Mouse (Mus musculus): ENCODE results near the gene Pin1. TPM values are rescaled to one million over a fixed set of nuclear protein-coding genes. Genes with fewer than 3 reads are reported as not detected.

Gene Pin1
- total and polyA plus RNA-seq, 2 experiments, result 7.4 to 9.0 TPM

GRCm38 (mm10) chr9:20662874-20663273 lies 11.0 kb downstream of the Pin1 start:
- Histone ChIP-seq H3K4me1 (ENCODE audit: control insufficient read depth, insufficient read depth, low read length) (peaks cover 2% of the 10 kb centered on the region; the same call in 1 of the 2 replicates), H3K4me3 (ENCODE audit: insufficient read depth, low read depth, low read length) (no peak overlapping the region), H3K79me2 (ENCODE audit: control insufficient read depth, insufficient read depth, low read length) (no peaks in the 10 kb centered on the region), H3K27ac (replicated peaks; ENCODE audit: insufficient read depth, low read depth, low read length) (no peak overlapping the region), H3K36me3 (ENCODE audit: control insufficient read depth, insufficient read depth, low read length) (no peaks in the 10 kb centered on the region; the same call in 1 of the 2 replicates), H3K9ac (ENCODE audit: low read depth, low read length) (no peak overlapping the region), H3K27me3 (ENCODE audit: control insufficient read depth, insufficient read depth, low read length) (no peaks in the 10 kb centered on the region)
- no peak for TF ChIP-seq CTCF (IDR thresholded peaks at IDR 0.05; ENCODE audit: low read depth, low read length)
- TF ChIP-seq POLR2A (IDR thresholded peaks at IDR 0.05; ENCODE audit: extremely low read depth, insufficient read depth, low read length), result no peak
- 96% methylated on average over 8 of the region's 8 CpGs for WGBS
- no peak for DNase-seq (ENCODE audit: extremely low read depth, low read depth, low spot score)

GRCm38 (mm10) chr9:20663956-20664355 lies 12.1 kb downstream of the Pin1 start:
- H3K9ac ChIP-seq (ENCODE audit: low read depth, low read length), result no peak overlapping the region
- no peaks in the 10 kb centered on the region for H3K27me3 ChIP-seq (ENCODE audit: control insufficient read depth, insufficient read depth, low read length)
- WGBS, result 100% methylated on average over 2 of the region's 2 CpGs
- no peak for DNase-seq (ENCODE audit: extremely low read depth, low read depth, low spot score)
- TF ChIP-seq CTCF (IDR thresholded peaks at IDR 0.05; ENCODE audit: low read depth, low read length), result no peak
- TF ChIP-seq POLR2A (IDR thresholded peaks at IDR 0.05; ENCODE audit: extremely low read depth, insufficient read depth, low read length), result no peak
- H3K27ac ChIP-seq (replicated peaks; ENCODE audit: insufficient read depth, low read depth, low read length), result no peak overlapping the region
- no peaks in the 10 kb centered on the region for H3K79me2 ChIP-seq (ENCODE audit: control insufficient read depth, insufficient read depth, low read length)
- H3K36me3 ChIP-seq (ENCODE audit: control insufficient read depth, insufficient read depth, low read length), result no peaks in the 10 kb centered on the region; the same call in 1 of the 2 replicates
- H3K4me1 ChIP-seq (ENCODE audit: control insufficient read depth, insufficient read depth, low read length), result no peaks in the 10 kb centered on the region
- no peak overlapping the region for H3K4me3 ChIP-seq (ENCODE audit: insufficient read depth, low read depth, low read length)

- Histone ChIP-seq H3K36me3 (ENCODE audit: control insufficient read depth, insufficient read depth, low read length) (no peaks in the 10 kb centered on the region; the same call in 1 of the 2 replicates), H3K4me3 (ENCODE audit: insufficient read depth, low read depth, low read length) (no peak overlapping the region), H3K9ac (ENCODE audit: low read depth, low read length) (no peak overlapping the region), H3K27ac (replicated peaks; ENCODE audit: insufficient read depth, low read depth, low read length) (no peak overlapping the region), H3K79me2 (ENCODE audit: control insufficient read depth, insufficient read depth, low read length) (no peaks in the 10 kb centered on the region), H3K4me1 (ENCODE audit: control insufficient read depth, insufficient read depth, low read length) (no peaks in the 10 kb centered on the region), H3K27me3 (ENCODE audit: control insufficient read depth, insufficient read depth, low read length) (no peaks in the 10 kb centered on the region)
- TF ChIP-seq POLR2A (IDR thresholded peaks at IDR 0.05; ENCODE audit: extremely low read depth, insufficient read depth, low read length), result no peak
- TF ChIP-seq CTCF (IDR thresholded peaks at IDR 0.05; ENCODE audit: low read depth, low read length), result no peak
- DNase-seq (ENCODE audit: extremely low read depth, low read depth, low spot score), result no peak
- 97% methylated on average over 2 of the region's 2 CpGs for WGBS
Measured at GRCm38 (mm10) chr9:20664366-20664765, 12.5 kb downstream of the Pin1 start.

GRCm38 (mm10) chr9:20664982-20665637 lies 13.2 kb downstream of the Pin1 start:
- no peak for TF ChIP-seq POLR2A (IDR thresholded peaks at IDR 0.05; ENCODE audit: extremely low read depth, insufficient read depth, low read length)

DNA sequence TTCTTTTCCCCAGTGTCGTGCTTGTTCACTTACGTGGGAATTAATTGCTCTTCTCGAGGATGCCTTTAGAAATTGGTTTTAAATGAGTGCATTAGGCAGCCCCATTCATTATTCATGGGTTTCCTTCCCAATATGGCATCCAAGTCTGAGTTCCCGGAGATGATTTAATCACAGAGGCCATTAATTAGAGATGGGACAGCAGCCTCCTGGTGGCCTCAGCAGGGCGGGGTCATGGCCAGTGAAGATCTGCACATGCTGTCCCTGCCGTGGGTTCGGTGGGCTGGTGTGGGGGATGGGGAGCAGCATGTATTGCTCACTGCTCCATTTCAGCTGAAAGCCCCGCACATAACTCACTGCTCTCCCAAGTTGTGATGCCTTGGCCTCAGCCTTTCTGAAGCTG lies 14.0 kb downstream of the Pin1 start:
- no peak for DNase-seq (ENCODE audit: extremely low read depth, low read depth, low spot score)
- TF ChIP-seq CTCF (IDR thresholded peaks at IDR 0.05; ENCODE audit: low read depth, low read length) (no peak), POLR2A (IDR thresholded peaks at IDR 0.05; ENCODE audit: extremely low read depth, insufficient read depth, low read length) (no peak)

More at GRCm38 (mm10) chr9:20664982-20665637, 13.2 kb downstream of the Pin1 start:
- H3K79me2 ChIP-seq (ENCODE audit: control insufficient read depth, insufficient read depth, low read length), result no peaks in the 10 kb centered on the region
- H3K4me3 ChIP-seq (ENCODE audit: insufficient read depth, low read depth, low read length), result no peak overlapping the region
- no peak for DNase-seq (ENCODE audit: extremely low read depth, low read depth, low spot score)
- no peaks in the 10 kb centered on the region for H3K27me3 ChIP-seq (ENCODE audit: control insufficient read depth, insufficient read depth, low read length)
- no peak overlapping the region for H3K27ac ChIP-seq (replicated peaks; ENCODE audit: insufficient read depth, low read depth, low read length)
- 92% methylated on average over 5 of the region's 5 CpGs for WGBS
- H3K36me3 ChIP-seq (ENCODE audit: control insufficient read depth, insufficient read depth, low read length), result no peaks in the 10 kb centered on the region; the same call in 1 of the 2 replicates
- no peak overlapping the region for H3K9ac ChIP-seq (ENCODE audit: low read depth, low read length)
- no peaks in the 10 kb centered on the region for H3K4me1 ChIP-seq (ENCODE audit: control insufficient read depth, insufficient read depth, low read length)

DNA sequence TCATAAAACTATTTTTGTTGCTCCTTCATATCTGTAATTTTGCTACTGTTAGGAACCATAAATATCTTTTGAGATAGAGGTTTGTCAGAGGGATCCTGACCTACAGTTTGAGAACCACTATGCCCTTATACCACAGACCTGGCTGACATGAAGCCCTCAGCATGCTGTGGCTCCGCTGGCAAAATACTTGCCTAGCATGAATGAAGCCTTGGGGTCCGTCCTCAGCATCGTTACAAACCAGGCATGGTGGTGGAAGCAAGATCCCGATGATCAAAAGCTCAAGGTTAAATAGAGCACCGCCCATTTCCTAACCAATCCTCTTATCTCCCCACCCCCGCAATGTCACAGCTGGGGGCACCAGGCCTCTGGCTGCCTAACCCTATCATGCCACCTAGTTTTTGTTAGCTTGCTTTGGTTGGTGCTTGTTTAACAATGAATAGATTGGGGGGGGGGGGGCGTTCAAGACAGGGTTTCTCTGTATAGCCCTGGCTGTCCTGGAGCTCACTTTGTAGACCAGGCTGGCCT lies 14.7 kb downstream of the Pin1 start:
- no peak overlapping the region for H3K9ac ChIP-seq (ENCODE audit: low read depth, low read length)
- no peaks in the 10 kb centered on the region for H3K4me1 ChIP-seq (ENCODE audit: control insufficient read depth, insufficient read depth, low read length)
- H3K36me3 ChIP-seq (ENCODE audit: control insufficient read depth, insufficient read depth, low read length), result no peaks in the 10 kb centered on the region; the same call in 1 of the 2 replicates
- TF ChIP-seq POLR2A (IDR thresholded peaks at IDR 0.05; ENCODE audit: extremely low read depth, insufficient read depth, low read length), result no peak
- TF ChIP-seq CTCF (IDR thresholded peaks at IDR 0.05; ENCODE audit: low read depth, low read length), result no peak
- H3K79me2 ChIP-seq (ENCODE audit: control insufficient read depth, insufficient read depth, low read length), result no peaks in the 10 kb centered on the region
- no peaks in the 10 kb centered on the region for H3K27me3 ChIP-seq (ENCODE audit: control insufficient read depth, insufficient read depth, low read length)
- H3K27ac ChIP-seq (replicated peaks; ENCODE audit: insufficient read depth, low read depth, low read length), result no peak overlapping the region
- DNase-seq (ENCODE audit: extremely low read depth, low read depth, low spot score), result no peak
- 14% methylated on average over 7 of the region's 7 CpGs for WGBS
- H3K4me3 ChIP-seq (ENCODE audit: insufficient read depth, low read depth, low read length), result no peak overlapping the region

More for the DNA sequence above, 14.0 kb downstream of the Pin1 start:
- Histone ChIP-seq H3K36me3 (ENCODE audit: control insufficient read depth, insufficient read depth, low read length) (no peaks in the 10 kb centered on the region; the same call in 1 of the 2 replicates), H3K27me3 (ENCODE audit: control insufficient read depth, insufficient read depth, low read length) (no peaks in the 10 kb centered on the region), H3K9ac (ENCODE audit: low read depth, low read length) (no peak overlapping the region), H3K27ac (replicated peaks; ENCODE audit: insufficient read depth, low read depth, low read length) (no peak overlapping the region), H3K4me3 (ENCODE audit: insufficient read depth, low read depth, low read length) (no peak overlapping the region), H3K4me1 (ENCODE audit: control insufficient read depth, insufficient read depth, low read length) (no peaks in the 10 kb centered on the region), H3K79me2 (ENCODE audit: control insufficient read depth, insufficient read depth, low read length) (no peaks in the 10 kb centered on the region)
- 58% methylated on average over 8 of the region's 8 CpGs for WGBS
